Mouse (Mus musculus) layer of hippocampus, adult 8-10 months (tissue): ENCODE measurements around the gene Rnls. TPM values are rescaled to one million over a fixed set of nuclear protein-coding genes. Genes with fewer than 3 reads are reported as not detected.

Experiments
- DNase-seq, 2 experiments: peaks; one replicate each; pipeline ENCODE4 v3.0.0; 2022; ENCODE audit warnings: low spot score in 2 of 2
- total RNA-seq, 4 experiments: library from RNA; stranded (reverse); gene quantifications; 2 replicates each; pipeline ENCODE4 v1.2.4; 2022

Rnls gene
- total RNA-seq, 4 experiments from 2014 or later, result 1.5 to 2.1 (median 1.8) TPM

GRCm38 (mm10) chr19:33264224-33264993, 127.7 kb downstream of the Rnls start:
- DNase-seq, result no peak

- no peak for DNase-seq
These were observed 129.7 kb downstream of the Rnls start for GRCm38 (mm10) chr19:33262421-33262820.

GRCm38 (mm10) chr19:33259164-33259563, 132.9 kb downstream of the Rnls start:
- DNase-seq, result no peak

- no peak for DNase-seq
These were observed 138.2 kb downstream of the Rnls start for GRCm38 (mm10) chr19:33253893-33254292.

- DNase-seq, result peak; percentile 36 to 41
These were observed 139.9 kb downstream of the Rnls start for GRCm38 (mm10) chr19:33252226-33252625.

- DNase-seq, result no peak
These were observed 147.9 kb downstream of the Rnls start for GRCm38 (mm10) chr19:33244196-33244595.

- DNase-seq, result peak; percentile 22 to 35
These were observed 151.7 kb downstream of the Rnls start for GRCm38 (mm10) chr19:33240386-33240785.

- DNase-seq, result no peak
These were observed 159.2 kb downstream of the Rnls start for GRCm38 (mm10) chr19:33232902-33233301.

GRCm38 (mm10) chr19:33231303-33231702, 160.8 kb downstream of the Rnls start:
- no peak for DNase-seq

GRCm38 (mm10) chr19:33227004-33227403, 165.1 kb downstream of the Rnls start:
- DNase-seq, result peak in 1 of 2 experiments; percentile 64

- DNase-seq, result no peak
These were observed 166.0 kb downstream of the Rnls start for GRCm38 (mm10) chr19:33225858-33226705.

- DNase-seq, result no peak
These were observed 167.1 kb downstream of the Rnls start for GRCm38 (mm10) chr19:33225002-33225376.

GRCm38 (mm10) chr19:33224181-33225001, 167.7 kb downstream of the Rnls start:
- DNase-seq, result peak; percentile 79 to 88

- DNase-seq, result no peak
These were observed 168.3 kb downstream of the Rnls start for GRCm38 (mm10) chr19:33223766-33224165.

GRCm38 (mm10) chr19:33223276-33223675, 168.8 kb downstream of the Rnls start:
- DNase-seq, result no peak

GRCm38 (mm10) chr19:33222595-33223223, 169.4 kb downstream of the Rnls start:
- no peak for DNase-seq

GRCm38 (mm10) chr19:33217791-33218300, 174.2 kb downstream of the Rnls start:
- no peak for DNase-seq

- no peak for DNase-seq
These were observed 182.4 kb downstream of the Rnls start for GRCm38 (mm10) chr19:33209709-33210108.

GRCm38 (mm10) chr19:33207991-33208390, 184.1 kb downstream of the Rnls start:
- DNase-seq, result no peak

- no peak for DNase-seq
These were observed 186.7 kb downstream of the Rnls start for GRCm38 (mm10) chr19:33205389-33205788.

- DNase-seq, result no peak
These were observed 189.7 kb downstream of the Rnls start for GRCm38 (mm10) chr19:33202422-33202821.
